Mouse (Mus musculus): Measurements from ENCODE around the gene Htr2b. TPM values are rescaled to one million over a fixed set of nuclear protein-coding genes. Genes with fewer than 3 reads are reported as not detected.

The Htr2b gene
- polyA plus RNA-seq, 1 experiment from 2014 or later: 0.13 TPM

DNA sequence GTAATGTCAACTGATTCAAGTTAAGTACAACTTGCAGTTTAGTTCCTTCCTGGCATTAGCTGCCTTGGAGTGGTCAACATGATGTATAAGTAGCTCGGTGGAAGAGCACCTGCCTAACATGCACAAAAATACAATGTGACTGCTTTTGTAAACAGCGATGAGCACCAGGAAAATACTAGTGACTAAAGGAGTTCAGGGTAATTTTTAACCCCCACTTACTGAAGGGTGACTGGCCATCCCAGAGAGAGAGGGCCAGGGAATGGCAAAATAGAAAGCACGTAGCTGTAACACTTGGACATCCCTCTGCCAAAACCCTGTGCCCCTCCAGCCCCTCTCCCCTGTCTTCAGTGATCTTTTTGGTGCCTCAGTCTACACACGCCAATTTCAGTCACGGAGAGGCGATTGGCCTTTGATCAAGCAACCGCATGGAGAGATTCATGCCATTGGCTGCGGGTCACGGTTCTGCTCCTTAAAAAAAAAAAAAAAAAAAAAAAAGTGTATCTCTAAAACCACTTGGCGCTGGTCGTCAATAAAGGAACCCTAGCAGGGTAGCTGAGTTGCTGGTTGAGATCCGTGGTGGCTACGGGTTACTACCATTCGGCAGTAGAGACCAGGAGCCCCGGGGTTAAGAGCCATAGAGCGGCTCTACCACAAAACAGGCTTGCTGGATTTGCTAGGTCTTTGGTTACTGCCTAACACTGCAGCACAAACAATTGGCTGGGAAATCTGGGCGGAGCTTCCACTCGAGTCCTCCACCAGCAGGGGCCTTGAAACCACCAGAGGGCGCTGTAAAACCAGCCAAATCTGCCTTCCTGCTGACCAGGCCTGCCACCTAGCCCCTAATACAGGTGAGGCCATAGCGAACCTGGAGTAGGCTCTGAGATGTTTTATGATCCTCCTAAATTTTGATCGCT is 52.7 kb downstream of the Htr2b start:
- H3K27ac ChIP-seq (ENCODE audit: low read length): peak overlapping the region; percentile 74
- peak overlapping the region; percentile 39 for H3K4me3 ChIP-seq (ENCODE audit: low read depth, low read length)
- 9% methylated on average over 21 of the region's 21 CpGs for WGBS
- ATAC-seq: peak; percentile 76
- H3K9ac ChIP-seq (ENCODE audit: low read depth, low read length): peak overlapping the region; percentile 55
- H3K4me1 ChIP-seq (ENCODE audit: control insufficient read depth, insufficient read depth, low read length): peaks cover 4% of the 10 kb centered on the region
- H3K4me2 ChIP-seq (ENCODE audit: low read length): peak overlapping the region; percentile 62
- H3K9me3 ChIP-seq (replicated peaks; ENCODE audit: control insufficient read depth, low read length, poor library complexity, severe bottlenecking): no peaks in the 10 kb centered on the region
- no peaks in the 10 kb centered on the region for H3K27me3 ChIP-seq (ENCODE audit: control insufficient read depth, insufficient read depth, low read depth, low read length)
- H3K36me3 ChIP-seq (ENCODE audit: control insufficient read depth, insufficient read depth, low read length): no peaks in the 10 kb centered on the region

DNA sequence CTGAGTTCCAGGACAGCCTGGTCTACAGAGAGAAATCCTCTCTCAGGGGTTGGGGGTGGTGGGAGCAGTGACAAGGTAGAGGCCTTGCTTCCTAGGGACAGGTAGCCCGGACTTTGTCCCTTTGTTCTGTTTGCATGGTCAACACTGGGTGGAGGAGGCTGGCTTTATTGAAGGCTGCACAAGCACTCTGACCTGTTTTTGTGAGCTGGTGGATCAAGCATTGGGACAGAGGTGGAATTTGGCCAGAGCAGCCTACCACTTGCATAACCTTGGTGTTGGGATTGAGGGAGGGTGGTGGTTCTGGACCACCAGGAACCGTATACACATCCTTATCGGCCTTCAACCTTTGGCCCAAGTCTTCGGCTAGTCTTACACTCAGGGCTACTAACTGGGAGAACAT is 55.5 kb downstream of the Htr2b start:
- ATAC-seq: no peak
- no peaks in the 10 kb centered on the region for H3K36me3 ChIP-seq (ENCODE audit: control insufficient read depth, insufficient read depth, low read length)
- peaks cover 4% of the 10 kb centered on the region for H3K4me1 ChIP-seq (ENCODE audit: control insufficient read depth, insufficient read depth, low read length)
- H3K27ac ChIP-seq (ENCODE audit: low read length): no peak overlapping the region
- no peaks in the 10 kb centered on the region for H3K9me3 ChIP-seq (replicated peaks; ENCODE audit: control insufficient read depth, low read length, poor library complexity, severe bottlenecking)
- WGBS: 95% methylated on average over 4 of the region's 4 CpGs
- H3K4me2 ChIP-seq (ENCODE audit: low read length): no peak overlapping the region
- no peak overlapping the region for H3K9ac ChIP-seq (ENCODE audit: low read depth, low read length)
- no peaks in the 10 kb centered on the region for H3K27me3 ChIP-seq (ENCODE audit: control insufficient read depth, insufficient read depth, low read depth, low read length)
- H3K4me3 ChIP-seq (ENCODE audit: low read depth, low read length): no peak overlapping the region

DNA sequence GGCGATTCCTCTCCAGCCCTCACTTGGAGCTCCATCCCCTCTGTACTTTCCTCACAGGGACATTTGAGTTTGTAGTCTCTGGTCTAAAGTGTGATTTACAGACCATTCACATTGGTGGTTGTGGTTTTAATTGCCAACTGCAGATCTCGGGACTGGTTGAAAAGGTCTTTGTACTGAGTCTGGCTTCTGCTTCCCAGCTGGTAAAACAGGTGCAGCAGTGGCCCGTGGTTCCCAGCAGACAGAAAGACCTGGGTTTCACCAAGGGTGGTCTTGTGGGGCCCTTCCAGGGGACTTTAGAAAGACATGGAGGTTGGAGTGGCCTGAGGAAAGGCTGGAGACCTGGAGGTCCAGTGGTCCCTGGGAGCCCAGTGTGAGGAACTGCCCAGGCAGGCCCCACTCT is 56.8 kb downstream of the Htr2b start:
- Histone ChIP-seq H3K9ac (ENCODE audit: low read depth, low read length) (no peak overlapping the region), H3K27me3 (ENCODE audit: control insufficient read depth, insufficient read depth, low read depth, low read length) (no peaks in the 10 kb centered on the region), H3K9me3 (replicated peaks; ENCODE audit: control insufficient read depth, low read length, poor library complexity, severe bottlenecking) (no peaks in the 10 kb centered on the region), H3K4me1 (ENCODE audit: control insufficient read depth, insufficient read depth, low read length) (peaks cover 4% of the 10 kb centered on the region), H3K36me3 (ENCODE audit: control insufficient read depth, insufficient read depth, low read length) (no peaks in the 10 kb centered on the region), H3K4me2 (ENCODE audit: low read length) (no peak overlapping the region), H3K27ac (ENCODE audit: low read length) (no peak overlapping the region), H3K4me3 (ENCODE audit: low read depth, low read length) (no peak overlapping the region)
- no peak for ATAC-seq
- WGBS: 45% methylated on average over 3 of the region's 3 CpGs

DNA sequence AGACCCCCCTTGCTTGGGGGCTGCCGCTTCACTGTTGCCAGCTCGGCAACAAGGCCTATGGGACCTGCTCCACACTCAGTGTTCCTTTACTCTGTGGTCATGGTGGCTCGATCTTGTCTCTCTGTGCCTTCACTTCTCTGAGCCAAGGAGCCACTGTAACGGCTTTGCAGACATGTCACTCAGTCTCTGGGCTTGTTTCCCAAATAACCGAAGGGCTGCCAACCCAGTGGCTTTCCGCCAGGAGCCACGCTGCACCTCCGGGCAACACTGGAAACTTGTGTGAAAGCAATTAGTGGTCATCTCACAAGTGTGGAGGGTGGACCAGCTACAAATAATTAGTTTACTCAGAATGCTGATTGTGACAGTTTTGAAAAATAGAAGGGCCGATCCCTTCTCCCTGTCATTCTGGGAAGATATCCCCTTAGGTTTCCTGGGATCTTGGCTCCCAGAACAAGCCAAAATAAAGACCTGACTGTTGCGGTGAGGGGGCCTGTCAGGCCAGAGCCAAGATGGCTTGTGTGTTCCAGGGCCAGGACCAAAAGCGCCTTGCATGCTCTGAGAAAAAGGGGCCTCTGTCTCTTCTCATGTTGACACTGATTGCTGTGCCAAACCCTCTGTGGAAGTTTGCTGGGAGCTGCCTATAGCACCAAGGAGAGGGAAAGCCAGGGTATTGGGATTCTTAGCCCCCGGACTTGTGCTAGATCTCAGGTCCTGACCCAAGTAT is 58.4 kb downstream of the Htr2b start:
- 74% methylated on average over 12 of the region's 12 CpGs for WGBS
- Histone ChIP-seq H3K27me3 (ENCODE audit: control insufficient read depth, insufficient read depth, low read depth, low read length) (peaks cover 7% of the 10 kb centered on the region), H3K4me2 (ENCODE audit: low read length) (no peak overlapping the region), H3K27ac (ENCODE audit: low read length) (peak overlapping the region; percentile 71), H3K9ac (ENCODE audit: low read depth, low read length) (no peak overlapping the region), H3K9me3 (replicated peaks; ENCODE audit: control insufficient read depth, low read length, poor library complexity, severe bottlenecking) (no peaks in the 10 kb centered on the region), H3K4me3 (ENCODE audit: low read depth, low read length) (no peak overlapping the region), H3K36me3 (ENCODE audit: control insufficient read depth, insufficient read depth, low read length) (no peaks in the 10 kb centered on the region), H3K4me1 (ENCODE audit: control insufficient read depth, insufficient read depth, low read length) (no peaks in the 10 kb centered on the region)
- ATAC-seq: peak; percentile 76

Other genes starting within 250 kb of the Htr2b start
- 249 and 258 TPM in 2 replicates for gene Itm2c, start 217.7 kb downstream of the Htr2b start, polyA plus RNA-seq (2015; fragmentation: Nextera tagmentation; extraction: Ambion mirVana)
- gene 4933407L21Rik, start 183.5 kb downstream of the Htr2b start, polyA plus RNA-seq (2015; fragmentation: Nextera tagmentation; extraction: Ambion mirVana): 10.1 and 10.5 TPM in 2 replicates
- gene Gpr55, start 151.0 kb downstream of the Htr2b start, polyA plus RNA-seq (2015; fragmentation: Nextera tagmentation; extraction: Ambion mirVana): 0.07 and 0.13 TPM in 2 replicates
- 0.55 and 0.67 TPM in 2 replicates for gene Spata3, start 95.2 kb downstream of the Htr2b start, polyA plus RNA-seq (2015; fragmentation: Nextera tagmentation; extraction: Ambion mirVana)
- 6.8 and 10.1 TPM in 2 replicates for gene 2810459M11Rik, start 66.1 kb downstream of the Htr2b start, polyA plus RNA-seq (2015; fragmentation: Nextera tagmentation; extraction: Ambion mirVana)
- gene Psmd1, start 47.6 kb downstream of the Htr2b start, polyA plus RNA-seq (2015; fragmentation: Nextera tagmentation; extraction: Ambion mirVana): 198 TPM in 2 replicates
- 0.79 TPM in 1 of 2 replicates, not detected in the other for gene Gm21972, start 21.7 kb upstream of the Htr2b start, polyA plus RNA-seq (2015; fragmentation: Nextera tagmentation; extraction: Ambion mirVana)
- 40.8 and 41.3 TPM in 2 replicates for gene Armc9, start 42.8 kb upstream of the Htr2b start, polyA plus RNA-seq (2015; fragmentation: Nextera tagmentation; extraction: Ambion mirVana)
- 9.0 and 10.8 TPM in 2 replicates for gene B3gnt7, start 190.9 kb upstream of the Htr2b start, polyA plus RNA-seq (2015; fragmentation: Nextera tagmentation; extraction: Ambion mirVana)
- gene Ncl, start 247.4 kb upstream of the Htr2b start, polyA plus RNA-seq (2015; fragmentation: Nextera tagmentation; extraction: Ambion mirVana): 195 and 213 TPM in 2 replicates